Mouse (Mus musculus): Measurements from ENCODE around the gene Kdm4b.

The Kdm4b gene

DNA sequence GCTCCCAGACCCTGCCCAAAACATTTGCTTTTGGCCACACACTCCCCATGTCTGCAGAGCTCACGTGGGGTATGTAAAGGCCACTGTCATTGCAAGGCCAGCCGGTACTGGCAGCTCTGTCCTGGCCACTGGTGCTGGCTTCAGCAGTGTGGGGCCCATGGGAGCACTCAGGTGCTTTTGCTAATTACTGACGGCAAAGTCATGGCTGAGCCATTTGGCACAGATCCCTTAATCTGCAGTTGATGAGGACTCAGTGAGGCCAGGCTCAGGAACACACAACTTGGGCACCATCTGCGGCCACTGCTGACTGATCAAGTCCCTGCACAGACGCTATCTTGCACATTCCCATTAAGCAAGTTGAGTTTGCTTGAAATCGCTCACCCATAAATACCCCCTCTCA, 59.0 kb downstream of the Kdm4b start:
- no peak for DNase-seq (ENCODE audit: low read depth, low spot score)

DNA sequence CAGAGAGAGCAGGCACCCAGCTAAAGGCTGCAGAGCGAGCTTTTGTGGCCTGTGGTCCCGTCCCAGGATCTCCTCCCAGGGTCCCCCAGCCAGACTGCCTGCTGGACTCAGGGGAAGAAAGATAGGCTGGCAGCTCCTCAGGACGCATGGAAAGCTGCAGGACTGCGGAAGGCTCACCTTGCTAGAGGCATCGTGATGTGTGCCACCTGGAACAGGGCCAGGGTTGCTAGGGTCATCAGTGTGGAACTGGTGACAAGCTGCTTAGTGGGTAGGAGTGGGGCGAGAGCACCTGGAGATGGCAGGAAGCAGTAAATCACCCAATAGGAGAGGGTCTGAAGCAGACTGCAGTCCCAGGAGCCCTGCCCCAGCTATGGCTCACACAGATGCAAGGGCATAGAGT, 61.8 kb downstream of the Kdm4b start:
- no peak for DNase-seq (ENCODE audit: low read depth, low spot score)

DNA sequence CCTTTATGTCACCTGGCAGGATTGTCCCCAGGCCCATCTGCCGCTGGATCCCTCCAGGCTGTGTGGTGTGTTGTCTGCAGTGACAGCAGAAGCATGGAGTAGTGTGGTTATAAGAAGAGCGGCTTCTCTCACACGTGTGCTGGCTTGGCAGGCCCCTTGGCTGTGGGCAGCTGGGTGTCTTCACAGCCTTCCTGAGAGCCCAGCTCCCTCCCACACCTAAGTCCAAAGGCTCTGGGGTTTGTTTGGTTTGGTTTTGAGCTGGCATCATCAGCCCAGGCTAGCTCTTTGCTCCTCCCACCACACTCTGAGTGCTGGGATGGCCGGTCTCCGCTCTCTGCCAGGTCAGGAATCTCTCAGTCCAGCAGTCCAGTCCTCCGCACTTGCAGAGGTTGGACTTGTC, 67.4 kb downstream of the Kdm4b start:
- no peak for DNase-seq (ENCODE audit: low read depth, low spot score)

DNA sequence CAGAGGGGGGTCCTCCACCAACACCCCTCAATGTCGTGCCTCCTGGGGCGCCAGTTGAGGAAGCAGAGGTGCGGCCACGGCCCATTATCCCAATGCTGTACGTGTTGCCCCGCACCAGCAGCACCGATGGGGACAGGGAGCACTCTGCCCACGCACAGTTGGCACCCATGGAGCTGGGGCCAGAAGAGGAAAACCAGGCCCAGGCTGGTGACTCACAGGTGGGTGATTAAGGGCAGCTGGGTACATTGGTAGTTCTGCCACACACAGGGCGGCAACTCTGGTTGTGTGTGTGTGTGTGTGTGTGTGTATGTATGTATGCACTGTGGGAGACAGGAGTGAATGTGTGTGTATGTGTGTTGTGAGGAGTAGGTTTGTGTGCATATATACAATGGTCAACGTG, 68.0 kb downstream of the Kdm4b start:
- no peak for DNase-seq (ENCODE audit: low read depth, low spot score)

DNA sequence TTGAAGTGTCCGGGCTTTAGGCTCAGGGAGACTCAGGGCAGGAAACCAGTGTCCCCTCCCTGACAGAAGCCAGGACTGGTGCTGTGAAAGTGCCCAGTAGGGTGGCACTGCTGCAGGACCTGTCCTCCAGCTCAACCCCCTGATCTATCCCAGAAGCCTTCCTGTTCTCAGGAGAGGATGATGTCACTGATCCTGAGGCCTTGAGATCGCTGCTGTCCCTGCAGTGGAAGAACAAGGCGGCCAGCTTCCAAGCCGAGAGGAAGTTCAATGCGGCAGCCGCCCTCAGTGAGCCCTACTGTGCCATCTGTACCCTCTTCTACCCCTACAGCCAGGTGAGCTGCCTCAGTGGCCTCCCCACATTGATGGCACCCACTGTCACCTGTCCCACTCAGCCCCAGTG, 70.2 kb downstream of the Kdm4b start:
- no peak for DNase-seq (ENCODE audit: low read depth, low spot score)

DNA sequence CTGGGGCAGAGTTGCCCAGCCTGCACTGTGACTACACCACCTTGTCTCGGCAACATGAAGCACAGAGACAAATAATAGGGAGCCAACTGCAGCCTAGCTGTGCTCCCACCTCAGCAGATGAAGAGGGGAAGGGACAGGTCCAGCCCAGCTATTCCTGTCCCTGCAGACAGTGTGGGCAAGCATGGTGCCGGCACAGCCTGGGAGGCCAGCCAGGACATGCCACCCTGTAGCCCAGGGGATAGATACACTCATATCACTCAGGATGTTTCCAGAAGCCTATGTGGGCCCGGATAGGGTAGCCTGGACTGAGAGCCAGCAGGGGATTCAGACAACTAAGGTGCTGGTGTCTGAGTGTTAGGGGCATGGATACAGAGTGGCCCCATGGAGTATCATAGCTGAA, 74.4 kb downstream of the Kdm4b start:
- DNase-seq (ENCODE audit: low read depth, low spot score), result no peak

DNA sequence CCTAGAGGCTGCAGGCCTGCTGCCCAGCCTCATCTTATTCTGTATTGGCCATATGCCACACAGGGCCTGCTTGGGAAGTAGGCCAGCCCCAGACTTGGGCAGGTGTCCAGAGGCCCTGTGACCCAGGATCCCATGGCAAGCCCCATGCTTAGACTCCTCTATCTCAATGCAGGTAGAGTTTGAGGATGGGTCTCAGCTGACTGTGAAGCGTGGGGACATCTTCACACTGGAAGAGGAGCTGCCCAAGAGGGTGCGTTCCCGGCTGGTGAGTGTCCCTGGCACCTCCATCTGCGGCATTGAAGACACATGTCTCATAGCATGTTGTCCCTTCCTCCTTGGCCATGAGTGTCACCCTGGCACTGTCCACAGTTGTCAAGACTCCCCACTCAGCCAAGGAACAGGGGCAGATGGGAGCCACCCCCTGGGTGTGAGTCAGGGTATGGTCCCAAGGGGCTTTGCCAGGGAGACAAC, 75.2 kb downstream of the Kdm4b start:
- no peak for DNase-seq (ENCODE audit: low read depth, low spot score)

DNA sequence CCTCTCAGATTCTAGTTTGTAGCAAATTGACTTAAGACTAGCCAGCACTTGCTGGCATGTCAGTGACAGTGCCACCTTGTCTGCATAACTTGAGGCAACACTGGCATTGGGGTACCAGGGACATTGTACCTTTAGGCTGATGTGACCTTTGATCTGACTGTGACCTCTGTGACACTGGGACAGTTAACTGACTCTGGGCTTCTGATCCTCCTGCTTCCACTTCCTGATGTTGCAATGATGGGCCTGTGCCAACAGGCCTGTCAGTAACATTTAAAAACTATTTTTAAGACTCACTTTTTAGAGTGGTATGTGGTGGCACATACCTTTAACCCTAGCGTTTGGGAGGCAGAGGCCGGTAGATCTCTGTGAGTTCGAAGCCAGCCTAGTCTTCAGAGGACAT, 79.5 kb downstream of the Kdm4b start:
- DNase-seq (ENCODE audit: low read depth, low spot score), result no peak

DNA sequence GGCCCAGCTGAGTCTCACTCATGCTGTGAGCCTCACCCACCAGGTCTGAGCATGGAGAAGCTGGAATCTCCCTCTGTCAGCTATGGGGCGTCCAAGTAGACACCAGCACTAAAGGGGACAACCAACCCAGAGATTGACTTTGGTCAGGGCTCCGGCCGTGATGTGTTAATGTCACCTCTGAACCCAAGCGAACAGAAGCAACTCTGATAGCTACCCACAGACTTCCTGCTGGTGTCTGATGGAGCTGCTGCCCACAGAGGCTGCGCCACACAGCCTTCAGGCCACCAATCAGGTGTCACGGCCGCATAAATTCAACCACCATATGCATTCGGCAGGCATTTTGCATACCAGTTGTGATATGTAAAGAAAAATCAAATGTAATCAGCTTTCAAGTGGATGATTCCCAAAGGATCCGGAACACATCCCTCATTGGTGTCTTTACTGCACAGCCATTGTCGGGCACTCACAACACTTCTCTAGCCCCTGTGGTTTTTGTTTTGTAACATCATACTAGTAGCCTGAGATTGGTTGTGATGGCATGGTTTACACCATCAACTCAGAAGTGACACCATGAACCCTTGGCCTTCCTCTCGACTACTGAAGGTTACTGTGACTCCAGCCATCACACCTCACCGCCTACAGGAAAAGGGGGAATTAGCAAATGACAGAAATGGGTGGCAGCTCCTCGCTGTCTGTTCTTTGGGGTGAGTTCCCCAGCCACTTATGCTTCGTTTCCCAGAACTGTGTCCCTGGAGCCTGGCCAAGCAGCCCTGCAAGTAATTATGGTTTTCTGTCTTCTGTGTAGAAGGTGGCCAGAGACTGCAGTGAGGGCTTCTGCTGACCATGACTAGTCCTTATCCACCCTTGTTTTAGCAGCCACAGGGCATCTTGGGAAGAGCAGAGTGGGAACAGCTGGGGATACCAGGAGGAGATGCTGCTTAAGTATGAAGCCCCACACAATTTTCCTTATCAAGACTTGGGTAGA, 80.3 kb downstream of the Kdm4b start:
- DNase-seq (ENCODE audit: low read depth, low spot score), result no peak

DNA sequence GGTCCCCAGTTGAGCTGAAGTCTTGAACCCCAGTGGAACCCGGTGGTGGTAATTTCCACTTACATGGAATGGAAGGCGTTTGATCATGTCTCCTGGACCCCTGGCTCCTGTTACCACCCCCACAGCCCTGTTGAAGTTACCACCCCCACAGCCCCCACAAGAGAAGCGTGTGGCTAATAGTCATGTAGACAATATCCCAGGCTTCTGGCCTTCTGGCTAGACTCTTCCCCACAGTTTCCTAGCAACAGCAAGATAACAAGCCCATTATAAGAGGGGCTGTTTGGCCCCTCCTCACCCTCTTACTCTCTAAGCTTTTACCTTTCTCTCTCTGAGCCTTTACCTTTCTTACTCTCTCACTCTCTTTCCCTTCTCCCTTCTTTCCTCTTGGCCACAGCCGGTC, 81.0 kb downstream of the Kdm4b start:
- no peak for DNase-seq (ENCODE audit: low read depth, low spot score)

DNA sequence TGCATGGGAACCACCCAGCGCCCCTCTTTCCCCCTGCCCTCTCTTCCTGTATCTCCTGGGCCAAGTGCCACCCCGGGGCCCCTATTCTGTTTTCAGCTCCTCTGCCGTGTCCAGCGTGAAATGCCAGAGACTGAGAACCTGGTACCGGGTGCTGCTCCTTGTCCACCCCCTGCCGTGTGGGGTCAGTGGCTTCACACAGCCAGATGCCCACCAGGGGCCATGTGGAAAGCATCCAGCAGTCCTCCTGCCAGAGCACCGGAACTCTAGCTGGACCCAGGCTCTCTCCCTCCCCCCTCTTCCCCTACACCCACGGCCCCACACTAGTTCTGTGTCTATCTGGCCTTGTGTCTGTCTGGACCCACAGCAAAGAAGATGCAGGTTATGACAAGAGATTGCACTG, 81.5 kb downstream of the Kdm4b start:
- no peak for DNase-seq (ENCODE audit: low read depth, low spot score)

DNA sequence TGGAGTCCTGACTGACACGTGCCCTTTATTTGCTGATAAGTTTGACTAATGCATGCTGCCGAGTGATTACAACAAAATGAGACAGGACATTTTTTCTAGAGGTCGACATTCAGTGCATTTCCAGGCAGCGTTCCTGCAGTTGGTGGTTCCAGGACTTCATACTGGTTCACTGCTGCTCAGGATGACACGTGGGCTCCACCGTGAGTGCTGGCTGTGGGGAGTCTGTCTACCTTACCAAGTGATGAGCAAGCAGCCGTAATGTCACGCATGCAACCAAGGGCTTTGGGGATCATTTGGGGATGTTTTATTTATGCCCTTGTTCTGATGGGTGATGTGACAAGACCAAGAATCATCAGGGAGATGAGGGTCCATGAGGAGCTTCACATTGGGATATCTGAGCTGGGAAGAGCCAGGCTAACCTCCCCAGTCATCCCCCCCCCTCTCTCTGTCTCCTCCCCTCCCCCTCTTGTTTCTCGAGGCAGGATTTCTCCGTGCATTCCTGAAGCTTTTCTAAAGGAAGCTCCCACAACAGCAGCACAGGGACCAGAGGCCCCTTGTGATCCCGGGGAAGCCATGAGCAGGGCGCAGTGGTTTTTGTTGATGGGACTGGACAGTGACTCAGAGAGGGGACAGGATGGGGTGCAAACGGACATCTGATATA, 83.2 kb downstream of the Kdm4b start:
- no peak for DNase-seq (ENCODE audit: low read depth, low spot score)

DNA sequence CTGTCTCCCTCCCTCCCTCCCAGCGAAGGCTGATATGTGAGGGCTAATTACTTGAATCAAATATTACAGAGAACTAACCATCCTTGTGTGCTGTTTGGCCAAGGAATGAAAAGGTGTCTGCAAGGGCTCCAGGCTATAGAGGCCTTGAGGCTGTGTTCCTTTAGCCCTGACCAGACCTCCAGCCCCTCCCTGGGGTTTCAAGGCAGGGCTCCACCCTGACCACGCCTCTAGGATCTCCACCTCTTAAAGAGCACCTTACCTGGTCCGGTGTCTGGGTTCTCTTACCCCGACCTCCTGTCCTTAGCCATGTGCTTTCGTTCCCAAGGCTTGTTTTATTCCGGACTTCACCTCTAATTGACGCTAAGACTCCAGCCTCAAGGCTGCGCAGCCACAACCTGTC, 83.9 kb downstream of the Kdm4b start:
- DNase-seq (ENCODE audit: low read depth, low spot score), result no peak

DNA sequence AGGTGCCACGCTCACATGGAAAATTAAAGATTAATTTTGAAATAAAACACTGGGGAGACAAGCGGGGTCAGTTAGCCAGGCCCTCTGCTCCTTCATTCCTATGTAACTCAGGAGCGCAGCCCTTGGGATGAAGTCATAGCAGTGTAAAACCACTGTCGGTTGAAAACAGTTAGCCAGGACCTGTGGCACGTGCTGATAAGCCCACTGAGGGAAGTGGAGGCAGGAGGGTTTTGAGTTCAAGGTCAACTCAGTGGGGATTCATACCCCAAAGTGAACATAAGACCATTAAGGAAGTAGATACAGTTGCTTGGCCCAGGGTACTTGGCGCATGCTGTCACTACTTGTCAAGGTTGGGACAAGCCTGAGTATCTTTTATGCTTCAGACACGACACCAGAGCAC, 85.6 kb downstream of the Kdm4b start:
- DNase-seq (ENCODE audit: low read depth, low spot score), result no peak

DNA sequence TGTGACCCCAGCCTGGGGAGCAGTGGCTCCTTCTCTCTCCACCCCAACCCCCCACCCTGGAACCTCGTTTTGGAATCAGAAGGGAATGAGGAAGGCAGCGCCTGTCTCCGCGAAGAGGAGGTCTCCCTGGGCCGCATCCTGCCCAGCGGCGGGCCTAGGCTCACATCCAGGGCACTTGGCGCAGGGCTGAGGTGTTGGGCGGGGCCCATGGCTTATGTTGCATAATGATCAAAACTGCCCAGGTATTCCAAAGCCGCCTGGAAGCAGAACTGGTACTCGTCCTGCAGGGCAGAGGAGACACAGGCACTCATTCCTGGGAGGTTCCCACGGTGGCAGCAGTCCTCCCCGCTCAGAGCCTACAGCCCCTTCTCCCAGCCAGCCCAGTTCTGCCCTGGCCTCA, 87.3 kb downstream of the Kdm4b start:
- no peak for DNase-seq (ENCODE audit: low read depth, low spot score)

DNA sequence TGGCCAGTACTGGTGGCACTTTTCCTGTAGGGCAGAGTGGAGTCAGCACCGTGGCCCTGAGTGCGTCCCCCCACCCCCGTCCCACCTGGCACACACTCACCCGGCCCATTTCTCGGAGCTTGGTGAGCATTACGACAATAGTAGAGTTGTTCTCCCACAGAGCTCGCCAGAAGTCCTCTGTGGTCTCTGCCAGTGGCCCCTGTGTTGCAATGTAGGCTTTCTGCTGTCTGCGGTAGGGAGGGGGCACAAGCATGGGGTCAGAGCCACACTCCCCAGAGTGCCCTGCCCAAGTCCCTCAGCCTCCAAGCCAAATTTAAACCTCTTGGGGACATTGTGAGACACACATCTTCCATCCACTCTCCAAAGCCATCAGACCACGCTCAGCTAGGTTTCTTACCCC, 88.9 kb downstream of the Kdm4b start:
- no peak for DNase-seq (ENCODE audit: low read depth, low spot score)

DNA sequence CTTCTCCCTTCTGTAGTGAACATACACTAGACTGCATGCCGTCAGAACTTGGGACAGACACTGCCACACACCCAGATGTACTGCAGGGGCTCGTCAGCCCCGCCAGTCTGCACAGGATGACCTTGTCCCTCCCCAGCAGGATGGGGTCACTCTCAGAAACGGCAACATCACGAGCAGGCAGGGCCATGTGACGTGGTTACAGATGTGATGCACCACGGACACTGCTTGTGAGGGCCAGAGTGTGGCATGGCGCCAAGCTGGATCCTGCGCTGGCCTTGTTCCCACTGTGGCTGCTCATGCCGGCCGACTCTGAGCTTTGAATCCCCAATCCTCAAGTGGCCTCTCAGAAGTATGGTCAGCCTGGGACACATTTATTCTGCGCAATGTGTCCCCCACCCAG, 92.4 kb downstream of the Kdm4b start:
- no peak for DNase-seq (ENCODE audit: low read depth, low spot score)

DNA sequence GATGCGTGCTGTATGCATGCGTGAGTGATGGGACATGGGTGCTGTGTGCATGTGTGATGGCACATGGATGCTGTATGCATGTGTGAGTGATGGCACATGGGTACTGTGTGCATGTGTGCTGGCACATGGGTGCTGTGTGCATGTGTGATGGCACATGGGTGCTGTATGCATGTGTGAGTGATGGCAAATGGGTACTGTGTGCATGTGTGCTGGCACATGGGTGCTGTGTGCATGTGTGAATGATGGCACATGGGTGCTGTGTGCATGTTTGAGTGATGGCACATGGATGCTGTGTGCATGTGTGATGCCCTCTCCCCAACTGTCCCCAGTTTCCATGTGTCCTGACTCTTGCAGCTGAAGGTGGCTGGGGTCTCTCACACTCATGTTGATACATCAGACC, 94.2 kb downstream of the Kdm4b start:
- DNase-seq (ENCODE audit: low read depth, low spot score), result no peak

DNA sequence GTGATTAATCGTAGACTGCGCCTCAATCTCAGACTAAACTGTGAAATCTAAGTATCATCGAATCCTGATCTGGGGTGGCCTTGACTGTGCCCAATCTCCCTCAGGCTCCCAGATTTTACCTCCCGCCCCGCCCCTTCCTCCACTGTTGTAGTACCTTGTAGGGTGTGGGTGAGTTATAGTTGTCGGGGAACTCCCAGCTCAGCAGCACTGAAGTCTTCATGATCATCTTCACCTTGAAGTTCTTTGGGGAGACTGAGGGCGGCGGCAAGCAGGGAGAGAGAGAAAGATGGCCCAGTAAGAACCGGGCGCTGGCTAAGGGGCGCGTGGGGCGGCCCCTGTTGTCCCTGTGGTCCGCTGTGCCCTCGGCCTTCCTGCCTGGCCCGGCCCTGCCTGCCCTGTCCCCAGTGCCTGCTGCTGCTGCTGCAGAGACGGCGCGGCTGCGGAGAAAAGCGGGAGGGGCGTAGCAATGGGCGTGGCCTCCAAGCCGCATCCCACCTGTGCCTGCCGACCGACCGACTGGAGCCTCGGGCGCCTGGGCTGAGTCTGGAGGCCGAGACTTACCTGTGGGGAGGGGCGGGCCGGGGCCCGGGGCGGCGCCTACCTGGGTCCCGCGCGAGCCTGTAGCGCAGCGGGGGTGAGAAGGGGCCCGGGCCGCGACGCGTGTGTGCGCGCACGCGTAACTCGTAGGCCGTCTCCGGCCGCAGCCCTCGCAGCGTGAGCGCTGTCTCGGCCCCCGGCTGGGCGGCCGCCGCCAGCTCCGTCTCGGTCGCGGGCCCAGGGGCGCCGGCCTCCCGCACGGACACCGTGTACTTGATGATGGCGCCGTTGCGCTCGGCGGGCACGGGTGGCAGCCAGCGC, 99.1 kb downstream of the Kdm4b start:
- peak; percentile 84 for DNase-seq (ENCODE audit: low read depth, low spot score)

DNA sequence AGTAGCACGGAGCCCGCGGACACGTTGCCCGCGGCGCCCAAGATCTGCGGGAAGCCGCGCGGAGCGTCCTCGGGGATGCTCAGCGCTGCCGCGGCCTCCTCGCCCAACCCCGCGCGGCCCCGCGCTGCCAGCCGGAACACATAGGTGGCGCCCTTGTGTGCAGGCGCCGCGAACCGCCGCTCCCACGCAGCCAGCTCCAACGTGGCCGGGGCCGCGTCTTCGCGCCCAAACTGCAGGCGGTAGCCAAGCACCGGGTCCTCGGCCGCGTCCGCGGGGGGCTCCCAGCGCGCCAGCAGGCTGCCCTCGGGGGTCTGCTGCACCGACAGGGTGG, 99.7 kb downstream of the Kdm4b start:
- peak; percentile 57 for DNase-seq (ENCODE audit: low read depth, low spot score)

DNA sequence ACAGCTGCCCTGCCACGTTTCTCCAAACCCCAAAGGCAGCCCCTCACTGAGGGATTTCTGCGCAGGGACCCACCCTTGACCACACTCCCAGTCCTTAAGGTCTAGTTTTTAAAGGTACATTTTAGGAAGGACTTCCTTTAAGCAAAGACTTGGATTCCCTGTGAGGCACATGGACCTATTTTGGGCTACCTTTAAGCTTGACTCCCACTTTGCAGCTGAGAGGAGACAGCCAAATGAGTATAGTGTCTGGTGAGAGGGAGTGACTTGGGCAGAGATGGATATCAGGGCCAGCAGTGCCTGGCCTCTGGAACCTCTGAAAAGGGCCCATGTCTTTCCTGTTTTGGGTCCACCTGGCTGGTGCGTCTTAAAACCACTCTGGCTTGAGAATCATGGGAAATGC, 100.1 kb downstream of the Kdm4b start:
- no peak for DNase-seq (ENCODE audit: low read depth, low spot score)

DNA sequence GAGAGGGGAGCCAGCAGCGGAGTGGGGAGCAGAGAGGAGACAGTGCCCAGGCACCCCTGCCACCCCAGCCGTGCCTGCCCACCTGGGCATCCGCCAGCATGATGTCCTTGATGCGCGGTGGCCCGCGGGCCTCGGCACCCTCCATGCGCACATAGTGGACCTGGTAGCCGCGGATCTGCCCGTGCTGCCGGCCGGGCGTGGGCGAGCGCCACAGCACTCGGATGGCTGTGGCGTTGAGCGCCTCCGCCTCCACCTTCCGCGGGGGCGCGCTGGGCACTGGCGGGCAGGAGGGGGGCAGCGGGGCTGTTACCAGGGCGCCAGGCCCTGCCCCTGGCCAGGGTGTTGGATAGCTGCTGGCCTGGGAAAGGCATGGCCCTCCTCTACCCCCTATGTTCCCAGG, 102.0 kb downstream of the Kdm4b start:
- DNase-seq (ENCODE audit: low read depth, low spot score), result no peak

Measured in ES-CJ7 (cell line).